Mouse (Mus musculus) myocyte (in vitro differentiated cells): ENCODE data around the gene Pth1r.

ENCODE experiments used
- CEBPB ChIP-seq: IDR thresholded peaks from 2 replicates; pipeline ENCODE4 v1.6.1; 2011; ENCODE audit warnings: mild to moderate bottlenecking, moderate library complexity; ENCODE audit not compliant: poor library complexity, insufficient read depth, severe bottlenecking
- E2F4 ChIP-seq: IDR thresholded peaks from one replicate; pipeline ENCODE4 v1.6.1; 2011; ENCODE audit warnings: mild to moderate bottlenecking, control low read depth, moderate library complexity; ENCODE audit not compliant: insufficient read depth
- MAX ChIP-seq: IDR thresholded peaks from one replicate; pipeline ENCODE4 v1.6.1; 2011; ENCODE audit warnings: low read depth, mild to moderate bottlenecking, control low read depth
- MYOD1 ChIP-seq, 3 experiments: IDR thresholded peaks; one replicate each; pipeline ENCODE4 v1.6.1; 2011; ENCODE audit warnings: control low read depth in 2 of 3, low read depth in 2 of 3, mild to moderate bottlenecking in 2 of 3, moderate library complexity in 1 of 3; ENCODE audit not compliant: insufficient read length in 2 of 3, control insufficient read depth in 1 of 3
- MYOG ChIP-seq, 3 experiments: IDR thresholded peaks; one replicate each; pipeline ENCODE4 v1.6.1; 2011; ENCODE audit warnings: control low read depth in 2 of 3, low read depth in 2 of 3, mild to moderate bottlenecking in 2 of 3; ENCODE audit not compliant: insufficient read length in 2 of 3, control insufficient read depth in 1 of 3, insufficient read depth in 1 of 3
- POLR2A ChIP-seq: IDR thresholded peaks from one replicate; pipeline ENCODE4 v1.6.1; 2011; ENCODE audit warnings: low read depth, mild to moderate bottlenecking, control low read depth, moderate library complexity; ENCODE audit not compliant: insufficient read length
- POLR2AphosphoS2 ChIP-seq: IDR thresholded peaks from one replicate; pipeline ENCODE4 v1.6.1; 2011; ENCODE audit warnings: low read depth, control low read depth; ENCODE audit not compliant: insufficient read length
- SRF ChIP-seq: IDR thresholded peaks from one replicate; pipeline ENCODE4 v1.6.1; 2011; ENCODE audit warnings: low read depth; ENCODE audit not compliant: control insufficient read depth, insufficient read length
- TCF12 ChIP-seq: IDR thresholded peaks from one replicate; pipeline ENCODE4 v1.6.1; 2011; ENCODE audit warnings: mild to moderate bottlenecking, control low read depth; ENCODE audit not compliant: poor library complexity, insufficient read depth, severe bottlenecking
- TCF3 ChIP-seq: IDR thresholded peaks from one replicate; pipeline ENCODE4 v1.6.1; 2011; ENCODE audit warnings: low read depth, control low read depth; ENCODE audit not compliant: insufficient read length
- USF1 ChIP-seq: IDR thresholded peaks from one replicate; pipeline ENCODE4 v1.6.1; 2011; ENCODE audit warnings: low read depth, mild to moderate bottlenecking, control low read depth, moderate library complexity

DNA sequence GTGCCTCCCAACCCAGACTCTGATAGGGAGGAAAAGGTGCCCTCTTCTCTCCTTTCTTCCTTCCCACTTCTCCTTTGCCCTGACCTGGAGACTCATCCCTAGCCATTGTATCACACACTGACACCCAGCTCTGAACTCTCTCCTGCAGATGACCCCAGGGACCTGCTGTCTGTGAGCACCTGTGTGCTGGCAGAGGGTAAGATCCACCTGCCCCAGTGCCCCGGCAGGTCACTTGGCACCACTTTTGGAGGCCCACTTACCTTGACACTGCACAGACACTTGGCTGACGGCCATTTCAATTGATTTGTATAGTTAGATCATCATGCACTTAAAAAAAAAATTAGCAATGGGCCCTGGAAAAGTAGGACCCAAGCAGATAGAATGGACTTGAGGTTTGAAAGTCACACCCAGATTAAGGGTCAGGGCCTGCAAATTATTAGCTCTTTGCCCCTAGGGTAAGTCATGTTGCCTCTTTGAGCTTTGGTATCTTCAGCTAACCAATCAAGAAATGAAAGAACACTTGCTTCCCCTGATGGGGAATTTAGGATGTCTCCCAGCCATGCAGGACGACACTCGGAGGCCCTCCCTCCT lies 51.7 kb downstream of the Pth1r start:
- TF ChIP-seq POLR2A, result no peak
- TF ChIP-seq E2F4, result no peak
- no peak for TF ChIP-seq TCF3
- TF ChIP-seq CEBPB, result no peak
- TF ChIP-seq USF1, result no peak
- no peak for TF ChIP-seq TCF12
- no peak for TF ChIP-seq POLR2AphosphoS2
- TF ChIP-seq MYOD1 (IDR thresholded peaks at IDR 0.05; ENCODE audit: control insufficient read depth in 1 of 3, insufficient read length in 2 of 3, low read depth in 2 of 3), result no peak
- TF ChIP-seq MAX, result no peak
- no peak for TF ChIP-seq SRF
- no peak for TF ChIP-seq MYOG (IDR thresholded peaks at IDR 0.05; ENCODE audit: control insufficient read depth in 1 of 3, insufficient read depth in 1 of 3, insufficient read length in 2 of 3, low read depth in 2 of 3)
